Mouse (Mus musculus) ES-Bruce4 (cell line): ENCODE measurements around the gene Mettl7b. TPM values are rescaled to one million over a fixed set of nuclear protein-coding genes. Genes with fewer than 3 reads are reported as not detected.

Experiments used
- H3K27ac ChIP-seq: 2 replicates; pipeline ENCODE4 v1.5.1; 2012; ENCODE audit warnings: low read length, inconsistent platforms; ENCODE audit not compliant: insufficient read depth
- H3K27me3 ChIP-seq: 2 replicates; pipeline ENCODE4 v1.6.1; 2012; ENCODE audit warnings: mild to moderate bottlenecking, low read length, inconsistent platforms; ENCODE audit not compliant: control insufficient read depth, poor library complexity, insufficient read depth, severe bottlenecking
- H3K36me3 ChIP-seq: 2 replicates; pipeline ENCODE4 v1.6.1; 2012; ENCODE audit warnings: inconsistent platforms, mild to moderate bottlenecking, low read length, moderate library complexity; ENCODE audit not compliant: control insufficient read depth, poor library complexity, insufficient read depth, severe bottlenecking
- H3K4me1 ChIP-seq: one replicate; pipeline ENCODE4 v1.8.1; 2011; ENCODE audit warnings: low read length; ENCODE audit not compliant: control insufficient read depth, insufficient read depth
- H3K4me3 ChIP-seq: 2 replicates; pipeline ENCODE4 v1.5.1; 2011; ENCODE audit warnings: low read depth, mild to moderate bottlenecking, low read length
- H3K9ac ChIP-seq: 2 replicates; pipeline ENCODE4 v1.6.1; 2012; ENCODE audit warnings: low read depth, mild to moderate bottlenecking, inconsistent platforms; ENCODE audit not compliant: poor library complexity, severe bottlenecking
- H3K9me3 ChIP-seq: replicated peaks from 2 replicates; pipeline ENCODE4 v1.6.1; 2012; ENCODE audit warnings: mild to moderate bottlenecking, low read length, inconsistent platforms; ENCODE audit not compliant: control insufficient read depth, poor library complexity, insufficient read depth, severe bottlenecking
- CTCF ChIP-seq: IDR thresholded peaks from one replicate; pipeline ENCODE4 v1.8.1; 2011; ENCODE audit warnings: low read depth, low read length
- EP300 ChIP-seq: IDR thresholded peaks from 2 replicates; pipeline ENCODE4 v1.6.1; 2011; ENCODE audit warnings: low read depth, low read length; ENCODE audit not compliant: insufficient read depth
- POLR2A ChIP-seq: IDR thresholded peaks from one replicate; pipeline ENCODE4 v1.8.1; 2011; ENCODE audit warnings: low read length; ENCODE audit not compliant: insufficient read depth
- polyA plus RNA-seq: library from polyadenylated mRNA; stranded (reverse); fragments of >200 nt; gene quantifications from 2 replicates; pipeline ENCODE4 v1.2.4, GENCODE M21; 2011; ENCODE audit warnings: low read depth; ENCODE audit not compliant: missing spikeins, insufficient read depth, insufficient read length

The Mettl7b gene
- not detected in 2 replicates for polyA plus RNA-seq

GRCm38 (mm10) chr10:128960590-128961584 lies at the start of gene Mettl7b:
Gene Mettl7b (minus strand): TSS chr10:128960988.
- TF ChIP-seq POLR2A (no peak), CTCF (no peak), EP300 (no peak)
- Histone ChIP-seq H3K36me3 (no peaks in the 10 kb centered on the region), H3K4me1 (no peaks in the 10 kb centered on the region), H3K27me3 (no peaks in the 10 kb centered on the region), H3K27ac (no peak within 1 kb of the TSS), H3K9ac (no peak within 1 kb of the TSS), H3K4me3 (no peak within 1 kb of the TSS), H3K9me3 (no peaks in the 10 kb centered on the region)

GRCm38 (mm10) chr10:129010288-129010841 lies 49.6 kb upstream of the Mettl7b start, which contains the start of gene Olfr763:
Gene Olfr763 (plus strand): TSS chr10:129010791.
- no peak within 1 kb of the TSS for H3K9ac ChIP-seq
- peaks cover 28% of the 10 kb centered on the region for H3K9me3 ChIP-seq
- H3K27ac ChIP-seq, result no peak within 1 kb of the TSS
- H3K27me3 ChIP-seq, result no peaks in the 10 kb centered on the region
- TF ChIP-seq CTCF (no peak), EP300 (no peak)
- H3K36me3 ChIP-seq, result no peaks in the 10 kb centered on the region
- H3K4me3 ChIP-seq, result no peak within 1 kb of the TSS
- H3K4me1 ChIP-seq, result no peaks in the 10 kb centered on the region

GRCm38 (mm10) chr10:129004032-129004920 lies 43.5 kb upstream of the Mettl7b start:
- Histone ChIP-seq H3K36me3 (no peaks in the 10 kb centered on the region), H3K27ac (no peak overlapping the region), H3K9me3 (peaks cover 30% of the 10 kb centered on the region), H3K9ac (no peak overlapping the region), H3K4me3 (no peak overlapping the region), H3K4me1 (no peaks in the 10 kb centered on the region), H3K27me3 (no peaks in the 10 kb centered on the region)
- TF ChIP-seq CTCF (no peak), EP300 (no peak), POLR2A (no peak)

GRCm38 (mm10) chr10:128996523-128997040 lies 35.8 kb upstream of the Mettl7b start:
- no peaks in the 10 kb centered on the region for H3K27me3 ChIP-seq
- no peak for TF ChIP-seq EP300
- no peak for TF ChIP-seq POLR2A
- no peak for TF ChIP-seq CTCF
- no peak overlapping the region for H3K4me3 ChIP-seq
- no peaks in the 10 kb centered on the region for H3K4me1 ChIP-seq
- no peaks in the 10 kb centered on the region for H3K36me3 ChIP-seq
- no peak overlapping the region for H3K9ac ChIP-seq
- no peaks in the 10 kb centered on the region for H3K9me3 ChIP-seq
- no peak overlapping the region for H3K27ac ChIP-seq

- Histone ChIP-seq H3K9me3 (no peaks in the 10 kb centered on the region), H3K27ac (no peak overlapping the region), H3K4me3 (no peak overlapping the region), H3K4me1 (no peaks in the 10 kb centered on the region), H3K9ac (no peak overlapping the region), H3K36me3 (no peaks in the 10 kb centered on the region), H3K27me3 (no peaks in the 10 kb centered on the region)
- no peak for TF ChIP-seq EP300
- no peak for TF ChIP-seq POLR2A
- no peak for TF ChIP-seq CTCF
Measured at GRCm38 (mm10) chr10:128995796-128996195, 35.0 kb upstream of the Mettl7b start.
